Mouse (Mus musculus): ENCODE measurements around the gene Marveld2. TPM values are rescaled to one million over a fixed set of nuclear protein-coding genes. Genes with fewer than 3 reads are reported as not detected.

Gene Marveld2
- polyA plus RNA-seq, 1 experiment: 0.31 TPM

DNA sequence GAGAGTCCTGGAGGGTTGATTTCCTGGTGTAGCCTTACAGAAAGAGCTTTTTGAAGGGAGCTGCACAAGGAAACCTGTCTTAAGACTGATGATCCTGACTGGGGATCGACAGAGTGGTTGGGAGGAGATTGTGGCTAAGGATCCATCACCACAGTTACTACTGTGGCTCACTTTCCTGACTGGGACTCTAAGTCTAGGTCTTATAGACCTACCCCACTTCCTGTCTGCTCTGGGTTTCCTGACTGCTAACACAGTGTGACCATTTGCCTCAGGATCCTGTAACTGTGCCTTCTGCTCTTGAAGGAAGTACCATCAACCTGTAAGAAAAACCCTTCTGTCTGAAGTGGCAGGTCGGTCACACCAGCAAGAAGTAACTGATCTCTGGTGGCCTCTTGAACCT lies 46.1 kb downstream of the Marveld2 start:
- TF ChIP-seq GATA1 (IDR thresholded peaks at IDR 0.05; ENCODE audit: low read length): no peak

DNA sequence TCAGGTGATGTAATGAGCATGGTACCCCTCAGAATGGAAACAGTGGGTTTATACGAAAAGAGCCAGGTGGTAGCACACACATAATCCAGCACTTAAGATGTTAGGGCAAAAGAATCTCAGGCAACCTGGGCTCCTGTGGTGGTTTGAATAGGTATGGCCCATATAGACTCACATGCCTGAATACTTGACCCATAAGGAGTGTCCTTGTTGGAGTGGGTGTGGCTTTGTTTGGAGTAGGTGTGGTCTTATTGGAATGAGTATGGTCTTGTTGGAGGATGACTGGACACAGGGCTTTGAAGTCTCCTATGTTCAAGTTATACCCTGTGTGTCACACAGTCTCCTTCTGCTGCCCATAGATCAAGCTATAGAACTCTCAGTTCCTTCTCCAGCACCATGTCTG lies 48.4 kb downstream of the Marveld2 start:
- TF ChIP-seq GATA1 (IDR thresholded peaks at IDR 0.05; ENCODE audit: low read length): no peak

DNA sequence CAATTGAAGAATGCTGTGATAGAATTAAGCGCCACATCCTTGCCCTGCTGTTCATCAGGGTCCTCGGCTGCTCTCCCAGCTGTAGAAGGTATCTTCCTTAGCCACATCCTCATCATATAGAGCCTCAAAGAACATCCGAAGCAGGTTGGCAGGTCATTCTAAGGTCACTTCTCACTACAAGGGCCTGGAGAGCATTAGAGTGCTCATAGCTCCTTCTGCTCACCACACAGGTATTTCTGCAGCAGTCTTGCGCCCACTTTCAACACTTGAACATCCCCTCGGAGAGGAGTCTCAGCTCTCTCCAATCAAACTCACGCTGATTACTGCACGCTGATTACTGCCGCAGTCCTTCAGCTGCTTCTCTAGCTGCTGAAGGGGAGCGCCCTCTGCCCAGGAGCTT lies 57.3 kb downstream of the Marveld2 start:
- TF ChIP-seq GATA1 (IDR thresholded peaks at IDR 0.05; ENCODE audit: low read length): no peak

DNA sequence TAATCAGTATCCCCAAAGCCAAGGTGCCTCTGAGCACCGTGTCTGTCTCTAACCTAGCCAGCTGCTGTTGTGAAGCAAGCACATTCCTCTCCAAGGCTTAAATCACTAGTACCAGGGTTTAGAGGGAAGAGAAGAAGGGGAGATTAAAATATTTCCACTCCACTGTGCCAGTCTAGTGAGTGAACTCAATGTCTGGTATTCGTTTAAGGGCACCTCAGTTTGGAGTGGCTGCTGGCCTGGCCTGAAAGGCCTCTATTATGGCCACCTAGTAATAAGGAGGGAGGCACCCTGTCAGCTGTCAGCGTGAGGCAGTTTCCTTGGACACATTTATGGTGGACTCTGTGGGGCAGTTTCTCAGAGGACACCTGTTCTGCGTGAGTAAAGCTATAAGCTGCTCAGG lies 59.8 kb downstream of the Marveld2 start:
- no peak for TF ChIP-seq GATA1 (IDR thresholded peaks at IDR 0.05; ENCODE audit: low read length)

DNA sequence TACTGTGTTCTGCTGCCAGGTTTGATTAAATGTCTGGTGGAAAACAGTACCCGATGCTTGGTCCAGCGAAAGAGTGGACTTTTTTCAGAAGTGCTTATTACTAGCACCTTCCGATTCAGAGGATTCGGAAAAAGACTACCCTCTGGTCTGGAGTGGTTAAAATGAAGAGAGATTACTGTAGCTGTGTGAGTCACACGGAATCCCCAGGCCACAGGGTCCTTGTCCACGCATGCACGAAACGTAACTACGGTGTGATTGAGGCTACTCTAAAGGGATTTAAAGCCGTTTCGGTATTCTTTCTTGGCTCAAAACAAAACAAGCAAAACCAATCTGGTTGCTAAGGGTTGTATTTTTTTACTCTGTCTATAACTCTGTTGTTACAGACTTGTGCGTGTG lies 63.7 kb downstream of the Marveld2 start:
- TF ChIP-seq GATA1 (IDR thresholded peaks at IDR 0.05; ENCODE audit: low read length): no peak

DNA sequence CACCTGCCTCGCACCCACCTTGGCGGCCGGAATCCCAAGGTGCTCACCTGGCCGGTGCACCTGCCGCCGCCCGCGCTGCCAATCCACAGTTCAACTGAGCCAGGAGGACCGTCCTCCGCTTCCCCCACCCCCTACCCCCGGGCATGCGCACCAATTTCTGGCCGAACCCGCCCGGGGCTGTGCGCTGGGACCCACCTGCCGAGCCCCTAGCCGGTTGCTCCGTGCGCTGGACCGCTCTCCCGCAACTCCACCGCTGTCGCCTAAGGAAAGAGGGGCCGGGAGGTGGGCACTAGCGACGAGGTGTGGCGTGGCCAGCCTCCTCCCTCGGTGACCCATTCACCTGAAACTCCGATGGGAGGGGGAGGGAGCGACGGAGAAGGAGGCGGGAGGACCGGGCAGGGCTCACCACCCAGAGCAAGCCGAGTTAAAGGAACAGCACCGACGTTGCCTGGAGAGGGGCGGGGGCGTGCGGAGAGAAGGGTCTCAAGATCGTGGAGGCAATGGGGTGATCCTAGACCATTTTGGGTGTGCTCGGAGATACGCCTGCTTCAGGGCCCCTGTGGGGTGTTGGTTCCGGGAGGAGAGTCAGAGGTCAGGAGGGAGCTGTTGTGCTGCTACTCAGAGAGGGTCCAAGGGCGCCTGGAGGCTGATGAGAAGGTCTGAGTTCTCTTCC lies 64.3 kb downstream of the Marveld2 start, which contains the start of gene Ocln:
Ocln (minus strand) TSS at position 350 of the 673 bp plus-strand sequence.
- TF ChIP-seq GATA1 (IDR thresholded peaks at IDR 0.05; ENCODE audit: low read length): no peak

DNA sequence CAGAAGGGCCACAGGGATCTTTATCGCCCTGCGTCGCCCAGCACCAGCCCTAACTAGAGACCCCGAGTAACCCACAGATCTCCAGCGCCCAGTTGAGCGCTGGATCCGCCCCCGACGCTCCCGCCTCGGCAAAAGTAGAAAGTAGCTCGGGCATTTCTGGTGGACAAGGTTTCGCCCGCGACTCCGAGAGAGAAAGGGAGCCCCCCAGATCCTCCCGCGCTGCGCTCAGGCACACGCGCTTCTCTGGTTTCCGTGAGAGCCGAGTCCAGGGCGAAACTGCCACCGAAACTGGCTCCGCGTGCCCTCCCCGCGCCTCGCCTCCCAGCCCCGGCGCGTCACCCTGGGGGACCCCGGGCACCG lies 64.8 kb downstream of the Marveld2 start:
- TF ChIP-seq GATA1 (IDR thresholded peaks at IDR 0.05; ENCODE audit: low read length): no peak

DNA sequence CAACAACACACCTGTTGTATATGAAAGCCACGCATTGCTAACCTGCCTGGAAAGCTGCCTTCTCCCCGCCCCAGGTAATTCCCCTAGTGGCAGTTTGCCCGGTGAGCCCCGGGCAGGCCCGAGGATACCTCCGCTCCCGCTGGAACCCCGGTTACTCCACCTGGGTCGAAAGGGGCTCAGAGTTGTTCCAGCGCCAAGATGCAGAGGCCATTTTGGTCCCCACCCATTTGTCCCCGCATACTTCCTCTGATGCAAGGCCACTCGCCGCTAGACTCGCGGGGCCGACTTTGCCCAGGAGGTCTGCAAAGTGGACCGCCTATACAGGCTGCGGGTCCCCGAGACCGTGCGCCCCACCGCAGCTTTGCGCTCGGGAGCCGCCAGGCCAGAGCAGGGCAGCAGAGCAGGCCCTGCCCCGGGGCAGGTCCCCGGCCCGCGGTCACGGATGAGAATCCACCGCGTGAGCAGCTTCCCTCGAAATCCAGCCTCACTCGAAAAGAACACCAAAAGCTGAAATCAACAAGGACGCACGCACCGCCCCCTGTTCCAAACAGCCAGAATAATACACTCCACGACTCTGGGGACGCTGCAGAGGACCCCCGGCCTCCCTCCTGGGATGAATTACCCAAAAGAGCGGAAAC lies 65.3 kb downstream of the Marveld2 start:
- no peak for TF ChIP-seq GATA1 (IDR thresholded peaks at IDR 0.05; ENCODE audit: low read length)

DNA sequence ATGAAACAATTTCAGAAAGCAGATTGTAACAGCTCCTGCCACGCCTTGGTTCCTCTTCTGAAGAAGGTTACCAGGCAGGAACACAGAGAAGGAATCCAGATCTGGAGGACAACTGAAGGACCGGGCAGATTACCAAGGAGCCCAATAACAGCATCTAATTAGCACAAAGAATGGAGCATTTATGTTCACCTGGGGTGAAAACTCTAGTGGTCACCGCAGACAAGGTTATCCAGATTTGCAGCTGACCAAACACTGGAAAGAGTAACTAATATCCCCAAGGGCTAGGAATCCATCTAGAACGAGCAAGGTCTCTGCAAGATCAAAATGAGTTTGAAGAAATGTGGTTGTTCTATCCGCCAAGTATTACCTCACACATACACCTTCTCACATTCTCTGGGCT lies 69.5 kb downstream of the Marveld2 start:
- no peak for TF ChIP-seq GATA1 (IDR thresholded peaks at IDR 0.05; ENCODE audit: low read length)

Other genes with a start within 250 kb of the Marveld2 start
- not detected in 2 replicates for gene Naip1, start 164.1 kb downstream of the Marveld2 start, polyA plus RNA-seq (2012)
- gene Gtf2h2, start 124.4 kb downstream of the Marveld2 start, polyA plus RNA-seq (2012): 40.4 and 50.5 TPM in 2 replicates
- 0.41 and 0.57 TPM in 2 replicates for gene Ocln, start 64.3 kb downstream of the Marveld2 start, polyA plus RNA-seq (2012)
- 44.5 and 50.5 TPM in 2 replicates for gene Ak6, start 34.0 kb upstream of the Marveld2 start, polyA plus RNA-seq (2012)
- gene Rad17, start 34.1 kb upstream of the Marveld2 start, polyA plus RNA-seq (2012): 10.8 and 15.3 TPM in 2 replicates
- 22.7 and 43.3 TPM in 2 replicates for gene Taf9, start 34.6 kb upstream of the Marveld2 start, polyA plus RNA-seq (2012)
- not detected in 2 replicates for gene Ccdc125, start 52.7 kb upstream of the Marveld2 start, polyA plus RNA-seq (2012)
- gene Cdk7, start 114.0 kb upstream of the Marveld2 start, polyA plus RNA-seq (2012): 3.4 and 25.0 TPM in 2 replicates
- 153 and 198 TPM in 2 replicates for gene Mrps36, start 127.7 kb upstream of the Marveld2 start, polyA plus RNA-seq (2012)
- gene Cenph, start 158.9 kb upstream of the Marveld2 start, polyA plus RNA-seq (2012): 30.5 and 38.1 TPM in 2 replicates
- 2.5 and 4.6 TPM in 2 replicates for gene Ccnb1, start 169.6 kb upstream of the Marveld2 start, polyA plus RNA-seq (2012)
- gene Slc30a5, start 216.5 kb upstream of the Marveld2 start, polyA plus RNA-seq (2012): 7.3 and 11.4 TPM in 2 replicates

Measured in G1E-ER4 (cell line).